Mouse (Mus musculus) cerebellum, adult 2 months (tissue): ENCODE measurements at regions not wholly inside any gene's neighbourhood (a gene's known extent, or its start where the extent isn't known, plus 50 kb on each side); places are given as distances from the start of the nearest gene placed in this dataset.

Experiments
- CTCF ChIP-seq: fragments of 200-500 bp; IDR thresholded peaks from 2 replicates; pipeline ENCODE4 v1.5.1; 2011; ENCODE audit warnings: low read depth, mild to moderate bottlenecking, control low read depth, low read length, moderate library complexity, borderline replicate concordance; ENCODE audit not compliant: insufficient read depth
- POLR2A ChIP-seq: fragments of 200-500 bp; IDR thresholded peaks from 2 replicates; pipeline ENCODE4 v1.6.1; 2011; ENCODE audit warnings: low read length, control low read depth, borderline replicate concordance; ENCODE audit not compliant: insufficient read depth

GRCm38 (mm10) chr13:97634041-97634788 is 126.2 kb downstream of the Gm10260 start:
- TF ChIP-seq POLR2A (no peak), CTCF (no peak)
